Mouse (Mus musculus) forebrain, embryonic 15.5 days (tissue): Measurements from ENCODE around the gene Abca1. TPM values are rescaled to one million over a fixed set of nuclear protein-coding genes. Genes with fewer than 3 reads are reported as not detected.

Source experiments
- ATAC-seq: fragments of 200-750 bp; cut with Nextera tagmentation; replicated peaks from 2 replicates; pipeline ENCODE4 v1.8.0; 2017; ENCODE audit warnings: mild to moderate bottlenecking, moderate TSS enrichment, moderate library complexity
- H3K27ac ChIP-seq: fragments of 300-500 bp; sonication (generic); replicated peaks from 2 replicates; pipeline ENCODE4 v1.5.1; 2015; ENCODE audit warnings: mild to moderate bottlenecking, inconsistent platforms
- H3K27me3 ChIP-seq: fragments of 300-500 bp; sonication (generic); 2 replicates; pipeline ENCODE4 v1.6.1; 2015; ENCODE audit warnings: inconsistent platforms
- H3K36me3 ChIP-seq: fragments of 300-500 bp; sonication (generic); 2 replicates; pipeline ENCODE4 v1.6.1; 2015; ENCODE audit warnings: mild to moderate bottlenecking, inconsistent platforms
- H3K4me1 ChIP-seq: fragments of 300-500 bp; sonication (generic); 2 replicates; pipeline ENCODE4 v1.6.1; 2015; ENCODE audit warnings: inconsistent platforms
- H3K4me2 ChIP-seq: fragments of 300-500 bp; sonication (generic); replicated peaks from 2 replicates; pipeline ENCODE4 v1.6.1; 2015; ENCODE audit warnings: mild to moderate bottlenecking, inconsistent platforms
- H3K4me3 ChIP-seq: fragments of 300-500 bp; sonication (generic); 2 replicates; pipeline ENCODE4 v1.5.1; 2015; ENCODE audit warnings: mild to moderate bottlenecking, inconsistent platforms
- H3K9ac ChIP-seq: fragments of 300-500 bp; sonication (generic); replicated peaks from 2 replicates; pipeline ENCODE4 v1.6.1; 2015; ENCODE audit warnings: mild to moderate bottlenecking, inconsistent platforms
- H3K9me3 ChIP-seq: fragments of 300-500 bp; sonication (generic); 2 replicates; pipeline ENCODE4 v1.6.1; 2016; ENCODE audit warnings: inconsistent platforms
- WGBS: fragments of 180-500 bp; shearing (Covaris S2); methylation state at CpG from one replicate; pipeline ENCODE4 v1.1.7; 2015; ENCODE audit warnings: mixed read lengths; 5-methylcytosine and 5-hydroxymethylcytosine counted together
- polyA plus RNA-seq: library from polyadenylated mRNA; unstranded; fragments of >200 nt; fragmentation: Nextera tagmentation; extraction: Ambion mirVana; gene quantifications from 2 replicates; pipeline ENCODE4 v1.2.1, GENCODE M21; 2015

The Abca1 gene
- polyA plus RNA-seq, 1 experiment from 2014 or later: 10.0 TPM

DNA sequence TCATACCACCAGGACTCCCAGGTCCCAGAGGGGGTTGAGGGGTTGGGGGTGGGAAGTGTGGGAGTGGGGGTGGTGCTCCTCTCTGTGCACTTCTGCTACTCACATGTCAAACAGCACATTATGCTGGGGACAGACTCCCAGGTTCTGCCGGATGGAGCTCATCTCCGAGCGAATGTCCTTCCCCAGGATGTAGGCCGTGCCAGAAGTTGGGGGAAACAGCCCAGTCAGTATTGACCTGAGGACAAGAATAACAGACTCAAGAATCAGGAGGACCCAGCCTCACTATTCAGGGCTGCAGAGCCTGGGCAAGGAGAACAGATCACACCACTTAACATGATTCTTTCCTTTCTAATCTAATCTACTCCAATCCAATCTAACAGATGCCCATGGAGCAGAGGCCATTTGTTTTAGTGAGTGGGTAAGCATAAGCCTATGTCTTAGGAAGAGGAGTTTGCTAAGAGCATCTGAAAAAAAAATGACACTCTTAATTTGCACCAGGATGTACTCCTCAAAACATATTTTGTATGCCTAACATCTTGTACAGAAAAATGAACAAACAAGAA lies 82.8 kb downstream of the Abca1 start:
- no peak overlapping the region for H3K9ac ChIP-seq
- no peak for ATAC-seq
- H3K9me3 ChIP-seq: no peaks in the 10 kb centered on the region
- H3K27ac ChIP-seq: no peak overlapping the region
- H3K36me3 ChIP-seq: peaks cover 28% of the 10 kb centered on the region; the same call in 1 of the 2 replicates
- H3K27me3 ChIP-seq: no peaks in the 10 kb centered on the region
- no peak overlapping the region for H3K4me2 ChIP-seq
- 90% methylated on average over 4 of the region's 4 CpGs for WGBS
- H3K4me1 ChIP-seq: no peaks in the 10 kb centered on the region
- H3K4me3 ChIP-seq: no peak overlapping the region

DNA sequence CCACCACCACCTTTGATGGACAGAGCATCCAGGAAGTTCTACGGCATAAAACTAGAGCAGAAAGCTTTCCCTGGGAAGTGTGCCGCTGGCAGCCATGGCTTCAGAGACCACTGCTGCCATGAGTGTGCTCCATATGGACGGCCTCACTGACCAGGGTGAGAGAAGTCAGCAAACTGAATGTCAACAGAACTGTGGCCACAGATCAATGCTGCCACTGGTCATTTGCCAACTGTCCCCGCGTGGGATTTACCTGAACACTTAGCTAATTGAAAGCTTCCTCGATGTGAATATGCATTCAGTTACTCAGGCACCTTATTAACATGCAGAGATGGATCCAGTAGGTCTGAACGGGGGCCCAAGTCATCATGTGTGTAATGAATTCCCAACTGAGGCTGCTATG lies 86.7 kb downstream of the Abca1 start:
- H3K36me3 ChIP-seq: peaks cover 26% of the 10 kb centered on the region
- no peak overlapping the region for H3K9ac ChIP-seq
- no peak overlapping the region for H3K27ac ChIP-seq
- H3K9me3 ChIP-seq: no peaks in the 10 kb centered on the region
- no peak overlapping the region for H3K4me3 ChIP-seq
- 91% methylated on average over 7 of the region's 7 CpGs for WGBS
- no peaks in the 10 kb centered on the region for H3K27me3 ChIP-seq
- H3K4me1 ChIP-seq: no peaks in the 10 kb centered on the region
- no peak for ATAC-seq
- H3K4me2 ChIP-seq: no peak overlapping the region

GRCm38 (mm10) chr4:53062301-53063008 lies 97.2 kb downstream of the Abca1 start:
- 91% methylated on average over 7 of the region's 7 CpGs for WGBS
- H3K4me1 ChIP-seq: no peaks in the 10 kb centered on the region
- peaks cover 25% of the 10 kb centered on the region for H3K36me3 ChIP-seq
- H3K4me3 ChIP-seq: no peak overlapping the region
- no peak for ATAC-seq
- no peaks in the 10 kb centered on the region for H3K9me3 ChIP-seq
- H3K4me2 ChIP-seq: no peak overlapping the region
- no peak overlapping the region for H3K9ac ChIP-seq
- H3K27ac ChIP-seq: no peak overlapping the region
- no peaks in the 10 kb centered on the region for H3K27me3 ChIP-seq

GRCm38 (mm10) chr4:53046238-53047022 lies 113.3 kb downstream of the Abca1 start:
- Histone ChIP-seq H3K27ac (no peak overlapping the region), H3K4me2 (no peak overlapping the region), H3K27me3 (no peaks in the 10 kb centered on the region), H3K9me3 (no peaks in the 10 kb centered on the region), H3K9ac (no peak overlapping the region), H3K4me3 (no peak overlapping the region), H3K4me1 (0 out of 2 replicates have a peak, but pooled peaks cover 3% of the 10 kb centered on the region), H3K36me3 (peaks cover 9% of the 10 kb centered on the region; the same call in 1 of the 2 replicates)
- WGBS: 77% methylated on average over 9 of the region's 9 CpGs
- no peak for ATAC-seq

- no peak overlapping the region for H3K9ac ChIP-seq
- 83% methylated on average over 7 of the region's 7 CpGs for WGBS
- no peak for ATAC-seq
- no peak overlapping the region for H3K4me3 ChIP-seq
- H3K27me3 ChIP-seq: no peaks in the 10 kb centered on the region
- no peak overlapping the region for H3K4me2 ChIP-seq
- no peaks in the 10 kb centered on the region for H3K9me3 ChIP-seq
- no peak overlapping the region for H3K27ac ChIP-seq
- peaks cover 9% of the 10 kb centered on the region; the same call in 1 of the 2 replicates for H3K36me3 ChIP-seq
- 0 out of 2 replicates have a peak, but pooled peaks cover 3% of the 10 kb centered on the region for H3K4me1 ChIP-seq
Measured at GRCm38 (mm10) chr4:53045807-53046206, 113.9 kb downstream of the Abca1 start.

DNA sequence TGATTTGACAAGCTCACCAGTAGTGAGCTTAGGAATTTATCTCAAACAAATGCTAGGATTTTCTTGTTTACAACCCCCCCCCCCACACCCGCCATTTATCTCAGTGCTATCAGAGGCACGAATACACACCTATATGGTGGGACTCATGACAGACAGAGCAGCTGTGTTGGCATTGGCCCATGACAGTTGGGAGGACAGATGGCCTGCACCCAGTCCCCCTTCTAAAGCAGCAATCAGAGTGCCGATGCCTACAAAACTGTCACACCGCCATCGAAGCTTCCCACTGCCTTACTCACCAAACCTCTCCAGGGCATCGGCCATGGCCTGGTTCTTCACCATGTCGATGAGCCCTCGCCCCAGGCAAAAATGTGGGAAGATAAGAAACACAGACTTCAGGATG lies 115.9 kb downstream of the Abca1 start:
- Histone ChIP-seq H3K9me3 (no peaks in the 10 kb centered on the region), H3K9ac (no peak overlapping the region), H3K4me3 (no peak overlapping the region), H3K4me2 (no peak overlapping the region), H3K27ac (no peak overlapping the region), H3K27me3 (no peaks in the 10 kb centered on the region), H3K36me3 (peaks cover 12% of the 10 kb centered on the region; the same call in 1 of the 2 replicates), H3K4me1 (0 out of 2 replicates have a peak, but pooled peaks cover 3% of the 10 kb centered on the region)
- WGBS: 75% methylated on average over 8 of the region's 8 CpGs
- peak; percentile 53; the same call in 1 of the 2 replicates for ATAC-seq

GRCm38 (mm10) chr4:53030326-53030948 lies 129.3 kb downstream of the Abca1 start:
- no peak overlapping the region for H3K9ac ChIP-seq
- no peak for ATAC-seq
- no peaks in the 10 kb centered on the region for H3K27me3 ChIP-seq

DNA sequence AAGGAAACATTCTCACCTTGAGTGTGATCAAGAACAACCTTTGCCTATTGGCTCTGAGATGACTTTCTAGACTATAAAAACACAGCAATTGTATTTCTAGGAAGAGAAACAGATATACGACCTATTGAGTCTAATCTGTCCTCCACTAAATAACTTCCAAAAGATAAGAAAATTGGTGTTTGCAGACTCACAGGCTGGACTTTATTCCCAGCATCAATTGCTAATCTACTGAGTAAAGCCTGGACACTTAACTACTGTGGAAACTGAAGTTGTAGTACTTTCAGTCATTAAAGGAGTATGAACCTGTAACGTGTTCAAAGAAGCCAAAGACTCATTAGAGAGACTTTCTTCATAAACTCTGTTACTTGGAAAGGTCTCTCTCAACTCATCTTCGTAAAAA lies 131.9 kb downstream of the Abca1 start:
- Histone ChIP-seq H3K4me1 (no peaks in the 10 kb centered on the region), H3K36me3 (peaks cover 16% of the 10 kb centered on the region), H3K9me3 (no peaks in the 10 kb centered on the region), H3K9ac (no peak overlapping the region), H3K27me3 (no peaks in the 10 kb centered on the region), H3K27ac (no peak overlapping the region), H3K4me3 (no peak overlapping the region), H3K4me2 (no peak overlapping the region)
- 88% methylated on average over 3 of the region's 3 CpGs for WGBS
- no peak for ATAC-seq

More at GRCm38 (mm10) chr4:53030326-53030948, 129.3 kb downstream of the Abca1 start:
- Histone ChIP-seq H3K9me3 (no peaks in the 10 kb centered on the region), H3K4me1 (no peaks in the 10 kb centered on the region), H3K4me2 (no peak overlapping the region), H3K4me3 (no peak overlapping the region), H3K36me3 (peaks cover 2% of the 10 kb centered on the region; the same call in 1 of the 2 replicates), H3K27ac (no peak overlapping the region)
- 47% methylated on average over 8 of the region's 8 CpGs for WGBS

DNA sequence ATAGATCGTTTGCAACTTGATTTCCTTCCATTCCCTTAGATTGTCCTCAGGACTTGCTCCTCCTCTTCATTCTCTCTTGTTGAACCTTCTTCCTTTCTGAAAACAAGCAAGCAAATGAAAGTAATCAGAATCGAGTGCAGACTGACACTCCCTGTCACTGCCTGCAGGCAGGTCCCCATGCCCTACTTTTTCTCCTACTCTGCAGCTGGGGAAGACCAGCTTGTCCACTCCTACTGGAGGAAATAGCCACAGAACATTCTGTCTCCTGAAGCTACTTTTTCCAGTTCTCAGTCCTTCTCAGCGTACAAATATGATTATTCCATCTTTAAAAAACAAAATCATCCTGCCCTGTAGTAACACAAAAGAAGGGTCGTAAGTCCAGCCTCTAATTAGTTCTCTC lies 135.3 kb downstream of the Abca1 start:
- Histone ChIP-seq H3K9ac (no peak overlapping the region), H3K27me3 (no peaks in the 10 kb centered on the region), H3K4me2 (no peak overlapping the region), H3K4me3 (no peak overlapping the region), H3K9me3 (no peaks in the 10 kb centered on the region), H3K36me3 (peaks cover 33% of the 10 kb centered on the region), H3K27ac (no peak overlapping the region), H3K4me1 (no peaks in the 10 kb centered on the region)
- no peak for ATAC-seq
- WGBS: 87% methylated on average over 4 of the region's 4 CpGs

- no peak overlapping the region for H3K9ac ChIP-seq
Measured at GRCm38 (mm10) chr4:53023189-53023925, 136.3 kb downstream of the Abca1 start.

GRCm38 (mm10) chr4:53018392-53018791 lies 141.3 kb downstream of the Abca1 start:
- Histone ChIP-seq H3K36me3 (peaks cover 57% of the 10 kb centered on the region), H3K27me3 (no peaks in the 10 kb centered on the region), H3K27ac (no peak overlapping the region), H3K9me3 (no peaks in the 10 kb centered on the region), H3K4me2 (no peak overlapping the region), H3K9ac (no peak overlapping the region), H3K4me1 (no peaks in the 10 kb centered on the region), H3K4me3 (no peak overlapping the region)
- WGBS: 100% methylated on average over 1 of the region's 1 CpGs
- ATAC-seq: no peak

More at GRCm38 (mm10) chr4:53023189-53023925, 136.3 kb downstream of the Abca1 start:
- Histone ChIP-seq H3K36me3 (peaks cover 40% of the 10 kb centered on the region), H3K9me3 (no peaks in the 10 kb centered on the region), H3K4me3 (no peak overlapping the region), H3K27me3 (no peaks in the 10 kb centered on the region), H3K4me1 (no peaks in the 10 kb centered on the region), H3K27ac (no peak overlapping the region), H3K4me2 (no peak overlapping the region)
- 95% methylated on average over 14 of the region's 14 CpGs for WGBS
- ATAC-seq: no peak
